Mouse (Mus musculus) urinary bladder, postnatal 14 days (tissue): ENCODE results near the gene Fbxl15.

Experiments used
- DNase-seq: peaks from one replicate; pipeline ENCODE4 v3.0.0; 2021; ENCODE audit warnings: low spot score

Fbxl15 gene

DNA sequence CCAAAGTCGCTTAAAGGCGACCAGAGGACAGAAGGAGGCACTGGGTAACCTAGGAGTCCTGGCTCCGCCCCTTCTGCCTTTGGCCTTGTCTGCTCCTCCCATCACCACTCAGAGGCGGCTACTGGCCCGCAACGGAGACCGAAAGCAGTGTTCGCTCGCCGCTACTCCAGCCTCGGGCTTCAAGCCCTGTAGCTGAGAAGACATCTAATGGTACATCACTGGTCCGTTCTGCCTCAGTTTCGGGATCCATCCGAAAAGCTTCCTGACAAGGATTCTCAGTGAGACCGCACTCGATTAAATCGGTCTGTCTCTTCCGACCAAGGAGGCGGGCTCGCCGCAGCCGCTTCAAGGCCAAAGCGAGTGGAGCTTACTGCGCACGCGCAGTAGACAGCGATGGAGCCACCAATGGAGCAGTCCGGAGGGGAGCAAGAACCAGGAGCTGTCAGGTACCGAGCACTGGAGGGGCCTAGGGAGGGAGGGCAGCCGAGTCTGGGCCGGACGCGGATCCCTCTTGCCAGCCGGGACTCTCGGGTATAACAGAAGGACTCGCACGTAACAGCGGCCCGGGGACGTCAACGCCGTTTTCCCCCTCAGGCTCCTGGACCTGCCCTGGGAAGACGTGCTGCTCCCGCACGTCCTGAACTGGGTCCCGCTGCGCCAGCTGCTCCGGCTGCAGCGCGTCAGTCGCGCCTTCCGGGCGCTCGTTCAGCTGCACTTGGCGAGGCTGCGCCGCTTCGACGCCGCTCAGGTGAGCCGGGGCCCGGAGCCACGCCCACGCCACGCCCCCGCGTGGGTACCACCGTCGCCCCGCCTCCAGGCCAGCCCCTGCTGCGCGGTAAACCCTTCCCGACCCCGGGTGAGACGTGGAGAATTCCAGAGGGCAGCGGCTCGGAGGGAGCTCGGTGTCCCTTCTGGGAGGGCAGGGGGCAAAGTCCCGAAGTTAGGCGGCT is at the start of gene Fbxl15:
Gene Fbxl15, plus strand, starts transcription at position 104 of the 950 bp plus-strand sequence.
- DNase-seq, result peak; percentile 96

- DNase-seq, result no peak
Observed at GRCm38 (mm10) chr19:46282081-46282849, 45.7 kb upstream of the Fbxl15 start.

GRCm38 (mm10) chr19:46284686-46285085 is 43.3 kb upstream of the Fbxl15 start:
- no peak for DNase-seq

DNA sequence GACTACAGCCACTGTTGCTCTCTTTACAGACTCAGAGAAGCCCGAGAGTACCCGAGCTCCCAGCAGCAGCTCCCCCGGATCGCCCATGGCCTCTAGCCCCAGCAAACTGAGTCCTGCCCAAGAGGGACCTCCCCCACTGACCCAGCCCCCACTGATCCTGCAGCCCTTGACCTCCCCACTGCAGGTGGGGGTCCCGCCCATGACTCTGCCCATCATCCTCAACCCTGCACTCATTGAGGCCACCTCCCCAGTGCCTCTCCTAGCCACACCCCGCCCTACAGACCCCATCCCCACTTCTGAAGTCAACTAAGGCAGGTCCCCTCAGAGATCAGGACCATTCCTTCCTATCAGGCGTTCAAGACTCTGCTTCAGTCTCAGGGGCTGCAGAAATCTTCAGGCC is 42.4 kb upstream of the Fbxl15 start:
- no peak for DNase-seq

DNA sequence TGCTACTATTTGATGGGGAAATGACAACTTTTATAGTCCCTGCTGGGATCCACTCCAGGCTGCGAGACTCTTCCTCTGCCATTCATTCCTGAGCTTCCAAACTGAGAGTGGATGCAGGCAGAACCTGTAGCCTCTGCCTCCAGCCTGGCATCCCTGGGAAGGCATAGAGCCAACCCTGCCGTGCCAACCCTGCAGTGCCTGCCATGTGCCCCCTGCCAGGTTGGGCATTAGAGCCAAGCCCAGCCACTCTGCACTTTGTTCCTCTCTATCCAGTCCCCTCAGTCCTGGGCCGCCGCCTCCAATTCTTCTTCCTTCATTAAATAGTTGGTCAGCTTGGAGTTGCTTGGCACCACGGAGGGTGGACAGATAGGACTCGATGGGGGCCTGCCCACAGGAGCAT is 41.9 kb upstream of the Fbxl15 start:
- no peak for DNase-seq

DNA sequence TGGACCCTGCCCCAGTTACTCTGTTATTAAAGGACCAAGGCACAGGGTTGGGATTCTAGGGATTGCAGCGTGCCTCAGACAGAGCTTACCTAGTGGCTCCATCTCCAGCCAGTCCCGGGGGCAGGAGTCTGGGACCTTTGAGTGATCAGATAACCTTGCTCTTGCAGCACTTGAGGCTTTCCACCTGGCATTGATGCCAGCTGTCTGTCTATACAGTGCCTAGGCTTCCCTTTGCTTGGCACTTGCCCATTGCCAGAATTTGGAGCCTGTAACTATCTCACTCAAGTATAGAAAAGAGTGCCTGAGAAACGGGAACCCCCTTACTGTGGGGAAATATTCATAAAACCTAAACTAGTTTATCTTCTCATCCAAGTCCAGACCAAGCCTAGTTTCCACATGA is 41.1 kb upstream of the Fbxl15 start:
- no peak for DNase-seq

GRCm38 (mm10) chr19:46287566-46287965 is 40.4 kb upstream of the Fbxl15 start:
- no peak for DNase-seq

DNA sequence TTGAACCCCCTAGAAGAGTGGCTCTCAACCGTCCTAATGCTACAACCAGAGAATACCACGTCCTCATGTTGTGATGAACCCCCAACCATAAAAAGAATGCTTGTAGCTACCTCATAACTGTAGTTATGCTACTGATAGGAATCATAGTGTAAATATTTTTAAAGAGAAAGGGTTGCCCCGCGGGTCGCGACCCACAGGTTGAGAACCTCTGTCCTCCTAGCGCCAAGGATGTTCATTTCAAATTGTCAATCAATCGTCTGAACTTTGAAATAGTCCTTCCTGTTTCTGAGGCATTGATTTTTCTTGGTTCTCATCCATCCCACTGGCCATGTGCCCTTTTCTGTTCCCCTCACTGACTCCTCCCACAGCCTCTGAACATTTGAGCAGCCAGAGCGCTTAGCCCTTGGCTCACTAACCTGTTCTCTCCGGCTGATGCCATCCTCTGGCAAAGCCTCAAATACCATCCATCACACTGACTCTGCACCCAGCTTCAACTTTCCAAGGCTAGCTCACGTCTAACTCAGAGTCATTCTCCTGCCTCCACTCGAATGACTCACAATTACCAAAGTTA is 37.4 kb upstream of the Fbxl15 start:
- DNase-seq, result no peak

DNA sequence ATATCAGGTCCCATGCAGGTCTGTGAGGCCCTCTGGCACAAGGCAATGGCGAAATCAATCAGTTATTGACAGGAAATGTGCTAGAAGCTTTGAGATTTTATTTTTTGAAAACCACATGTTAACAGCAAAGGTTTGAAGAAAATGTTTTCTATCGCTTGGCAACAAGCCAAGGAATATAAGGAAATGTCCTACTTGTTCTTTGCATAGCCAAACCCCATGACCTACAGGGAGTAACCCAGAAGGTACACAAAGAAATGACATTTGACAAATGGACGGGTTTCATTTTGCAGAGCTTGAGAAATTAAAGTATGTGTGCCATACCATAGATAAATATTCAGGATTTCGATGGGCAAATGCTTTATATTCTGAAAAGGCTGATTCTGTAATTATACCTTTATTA is 31.0 kb upstream of the Fbxl15 start:
- DNase-seq, result no peak

DNA sequence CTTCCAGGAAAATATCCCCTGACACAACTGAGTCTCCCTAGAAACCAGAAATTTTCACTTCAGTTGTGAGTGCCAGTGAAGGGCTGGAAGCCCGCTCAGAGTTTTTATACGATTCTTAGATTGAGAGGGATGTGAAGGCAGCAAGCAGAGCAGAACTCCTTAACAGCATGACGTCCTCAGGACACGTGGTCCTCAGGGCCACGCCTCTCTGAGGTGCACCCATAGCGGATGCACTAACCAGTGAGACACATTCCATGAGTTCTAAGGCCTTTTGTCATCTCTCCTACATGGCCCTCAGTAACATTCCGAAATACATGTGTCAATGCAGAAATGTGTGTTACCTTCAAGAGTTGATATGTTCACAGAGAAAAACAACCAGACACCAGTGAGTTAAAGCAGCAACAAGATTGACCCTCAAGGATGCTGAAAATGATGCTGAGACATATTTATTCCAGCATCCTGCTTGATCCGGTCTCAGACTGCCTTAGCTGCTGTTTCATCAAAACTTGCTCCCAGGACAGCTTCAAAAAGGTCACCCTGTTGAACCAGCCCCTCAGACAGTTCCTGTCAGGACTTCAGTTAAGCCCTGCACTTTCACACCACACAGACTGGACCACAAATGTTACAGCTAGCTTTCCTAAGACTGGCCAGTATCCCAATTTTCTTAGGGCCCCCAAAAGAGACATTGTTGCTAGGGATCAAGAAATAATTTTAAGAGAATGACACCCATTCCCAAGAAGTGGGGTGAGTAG is 27.5 kb upstream of the Fbxl15 start:
- DNase-seq, result no peak

DNA sequence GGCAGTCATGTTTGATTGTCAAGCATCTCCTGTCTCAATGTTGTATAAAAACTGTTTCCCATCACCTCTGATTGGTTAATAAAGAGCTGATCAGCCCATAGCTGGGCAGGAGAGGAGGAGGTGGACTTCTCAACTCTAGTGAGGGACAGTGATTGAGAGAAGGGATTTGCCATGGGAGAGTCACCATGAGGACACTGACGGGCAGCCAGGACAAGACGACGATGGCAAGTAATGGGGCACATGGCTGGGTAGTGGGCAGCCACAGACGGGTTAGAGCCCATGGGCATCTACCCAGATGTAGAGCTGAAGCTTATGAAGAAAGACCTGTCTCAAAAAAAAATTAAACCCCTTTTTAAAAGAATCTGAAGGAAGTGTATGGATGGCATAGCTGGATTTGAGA is 25.4 kb upstream of the Fbxl15 start:
- no peak for DNase-seq

DNA sequence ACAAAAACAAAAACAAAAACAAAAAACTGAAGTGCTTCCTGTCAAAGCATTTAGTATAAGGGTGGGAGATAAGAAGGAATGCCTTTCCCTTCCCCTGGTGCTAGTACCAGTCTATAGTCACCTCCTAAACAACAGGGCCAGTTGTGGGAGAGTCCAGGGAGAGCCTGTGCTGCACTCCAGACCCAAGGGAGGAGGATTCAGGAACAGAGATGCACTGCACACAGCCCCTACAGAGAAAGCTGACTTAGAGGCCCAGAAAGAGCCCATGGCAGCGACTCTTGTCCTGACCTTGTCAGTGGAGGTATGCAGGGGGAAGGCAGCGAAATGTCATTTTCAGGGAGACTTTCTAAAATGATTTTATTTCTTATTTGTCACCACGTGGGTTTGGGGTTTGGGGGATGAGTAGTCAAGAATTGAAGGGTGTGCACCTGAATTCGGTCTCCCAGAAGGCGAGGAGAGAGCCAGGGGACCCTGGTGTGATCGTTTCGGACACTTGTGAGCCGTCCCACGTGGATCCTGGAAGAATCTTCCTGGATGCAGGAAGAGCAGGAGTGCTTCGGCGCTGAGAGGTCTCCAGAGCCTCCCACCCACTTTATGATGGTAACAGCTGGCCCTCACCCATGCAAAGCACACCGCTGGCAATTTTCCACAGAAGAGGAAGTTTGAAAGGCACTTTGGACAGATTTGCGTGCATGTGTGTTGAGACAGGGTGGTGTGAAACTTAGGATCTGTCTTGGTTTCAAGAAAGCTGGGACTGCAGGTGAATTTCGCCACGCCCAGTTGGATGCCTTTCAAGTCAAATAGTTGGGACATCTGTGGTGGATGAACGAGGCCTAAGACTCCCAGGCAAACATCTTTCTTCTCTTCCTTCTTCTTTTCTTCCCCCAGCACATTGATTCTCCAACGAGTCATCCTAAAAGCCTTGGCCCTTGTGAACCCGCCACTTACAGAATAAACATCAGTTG is 24.5 kb upstream of the Fbxl15 start:
- no peak for DNase-seq

GRCm38 (mm10) chr19:46304216-46304841 is 23.7 kb upstream of the Fbxl15 start, which contains the start of gene Nfkb2:
Nfkb2 (plus strand) TSS chr19:46304320.
- DNase-seq, result peak; percentile 95

DNA sequence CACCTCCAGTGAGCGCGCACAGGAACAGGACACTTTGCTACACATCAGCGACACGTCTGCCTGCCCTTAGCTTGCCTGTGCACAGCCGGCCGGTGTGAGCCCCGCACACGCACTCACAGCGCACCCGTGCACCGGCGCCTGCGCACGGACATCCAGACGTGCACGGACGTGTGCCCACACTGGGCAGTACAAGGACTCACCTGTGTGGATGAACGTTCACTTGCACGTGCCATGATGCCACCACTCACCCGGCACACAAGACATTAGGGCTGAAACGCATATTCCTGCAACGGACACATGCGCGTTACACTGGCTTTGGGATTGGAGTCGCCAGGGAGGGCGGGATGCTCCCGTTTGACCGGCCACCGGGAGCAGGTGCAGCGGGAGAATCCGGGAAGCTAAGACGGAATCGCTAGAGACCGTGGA is 23.1 kb upstream of the Fbxl15 start:
- DNase-seq, result no peak

DNA sequence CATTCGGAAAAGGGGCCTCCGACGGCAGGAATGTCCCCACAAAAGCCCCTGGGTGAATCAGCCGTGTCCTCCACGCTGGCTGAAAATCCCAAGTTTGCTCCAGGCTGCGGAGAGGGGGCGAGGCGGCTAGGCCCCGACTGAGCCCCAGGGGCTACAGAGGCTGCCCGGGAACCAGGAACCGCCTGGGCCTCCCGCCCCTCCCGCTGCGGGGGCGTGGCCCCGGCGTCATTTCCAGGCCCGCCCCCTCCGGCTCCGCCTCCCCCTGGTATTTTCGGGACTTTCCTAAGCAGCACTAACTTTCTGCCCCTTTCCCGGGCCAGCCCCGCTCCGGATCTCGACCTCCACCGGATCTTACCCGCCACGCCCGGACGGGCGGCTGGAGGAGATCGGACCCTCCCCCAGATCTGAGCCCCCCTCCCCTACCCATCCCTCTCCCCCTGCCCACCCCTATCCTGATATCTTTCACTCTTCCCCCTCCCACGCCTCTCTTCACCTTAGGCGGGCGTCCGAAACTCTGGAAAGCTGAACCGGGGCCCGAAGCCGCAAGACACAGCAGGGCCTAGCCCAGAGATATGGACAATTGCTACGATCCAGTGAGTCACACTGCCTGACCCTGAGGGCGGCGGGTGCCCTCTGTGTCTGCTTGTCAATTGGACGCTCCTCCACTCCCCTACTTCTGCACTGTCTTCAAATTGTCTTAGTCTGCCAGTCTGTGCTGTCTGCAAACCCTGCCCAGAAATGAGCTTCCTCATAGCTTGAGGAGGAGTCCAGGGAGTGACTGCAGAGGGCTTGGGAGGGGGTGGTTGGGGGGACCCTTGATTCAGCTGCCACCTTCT is 22.3 kb upstream of the Fbxl15 start:
- DNase-seq, result peak; percentile 89

GRCm38 (mm10) chr19:46306268-46306610 is 21.7 kb upstream of the Fbxl15 start:
- no peak for DNase-seq

GRCm38 (mm10) chr19:46306751-46307289 is 21.2 kb upstream of the Fbxl15 start:
- no peak for DNase-seq

GRCm38 (mm10) chr19:46307781-46308180 is 20.2 kb upstream of the Fbxl15 start:
- no peak for DNase-seq

DNA sequence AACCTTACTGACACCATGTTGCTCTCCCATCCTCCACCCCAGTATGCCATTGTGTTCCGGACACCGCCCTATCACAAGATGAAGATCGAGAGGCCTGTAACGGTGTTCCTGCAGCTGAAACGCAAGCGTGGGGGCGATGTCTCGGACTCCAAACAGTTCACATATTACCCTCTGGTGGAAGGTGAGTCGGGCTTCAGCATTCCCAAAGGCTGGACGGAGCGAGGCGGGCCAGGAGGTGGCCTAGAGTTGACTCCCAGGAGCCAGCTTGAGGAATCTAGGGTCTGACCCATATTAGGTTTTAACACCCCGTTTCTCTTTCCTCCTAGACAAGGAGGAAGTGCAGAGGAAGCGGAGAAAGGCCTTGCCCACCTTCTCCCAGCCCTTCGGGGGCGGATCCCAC is 19.7 kb upstream of the Fbxl15 start:
- no peak for DNase-seq
